Mouse (Mus musculus) retina, embryonic 14.5 days (tissue): Measurements from ENCODE around the gene Rflnb.

Experiments
- DNase-seq: peaks from one replicate; pipeline ENCODE4 v3.0.0-alpha.2; 2015; ENCODE audit warnings: low spot score

Gene Rflnb

GRCm38 (mm10) chr11:75990965-75991835, 36.4 kb downstream of the Rflnb start:
- no peak for DNase-seq

DNA sequence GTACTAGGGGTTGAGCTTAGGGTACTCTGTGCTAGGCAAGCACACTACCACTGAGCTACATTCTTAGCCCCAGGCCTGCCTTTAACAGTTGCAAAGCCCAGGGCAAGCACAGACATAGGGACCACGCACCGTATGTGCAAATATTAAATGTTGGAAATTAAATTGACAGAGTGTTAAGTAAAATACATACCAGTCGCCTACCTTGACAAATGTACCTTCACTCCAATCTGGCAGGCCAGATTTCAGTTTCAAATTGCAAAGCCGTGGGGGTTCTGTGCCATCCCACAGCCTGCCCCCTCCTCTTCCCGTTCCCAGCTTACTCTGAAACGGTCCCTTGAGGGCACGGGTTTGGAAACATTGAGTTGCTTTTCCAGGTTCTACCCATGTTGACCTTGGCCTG, 41.6 kb downstream of the Rflnb start:
- no peak for DNase-seq

DNA sequence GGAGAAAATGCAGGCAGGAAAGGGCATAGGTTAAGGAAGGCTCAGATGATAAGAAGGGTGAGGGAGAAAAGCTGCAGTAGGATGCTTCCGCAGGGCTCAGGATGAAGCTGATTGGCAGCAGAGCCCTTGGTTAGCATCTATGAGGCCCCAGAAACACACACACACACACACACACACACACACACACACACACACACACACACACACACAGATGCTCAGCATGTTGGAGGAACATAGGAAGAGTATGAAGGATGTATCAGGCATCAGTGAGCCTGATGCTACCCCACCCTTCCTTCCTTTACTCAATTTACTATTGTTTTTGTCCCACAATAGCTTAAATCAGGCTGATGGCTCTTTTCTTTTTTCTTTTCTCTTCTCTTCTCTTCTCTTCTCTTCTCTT, 43.0 kb downstream of the Rflnb start:
- no peak for DNase-seq

DNA sequence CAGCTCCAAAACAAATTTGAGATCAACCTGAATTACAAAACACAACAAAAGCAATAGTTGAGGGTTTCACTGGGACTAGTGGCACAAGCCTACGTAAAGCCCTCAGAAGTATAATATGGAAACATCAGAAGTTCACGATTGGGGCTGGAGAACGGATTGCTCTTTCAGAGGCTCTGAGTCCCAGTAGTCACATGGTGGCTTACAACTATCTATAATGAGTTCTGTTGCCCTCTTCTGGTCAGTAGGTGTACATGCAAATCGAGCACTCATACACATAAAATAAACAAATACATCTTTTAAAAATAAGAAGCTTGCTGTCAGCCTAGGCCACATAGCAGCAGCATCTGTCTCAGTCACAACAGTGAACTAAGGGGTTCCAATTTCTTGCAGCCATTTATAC, 44.4 kb downstream of the Rflnb start:
- DNase-seq = peak; percentile 48

DNA sequence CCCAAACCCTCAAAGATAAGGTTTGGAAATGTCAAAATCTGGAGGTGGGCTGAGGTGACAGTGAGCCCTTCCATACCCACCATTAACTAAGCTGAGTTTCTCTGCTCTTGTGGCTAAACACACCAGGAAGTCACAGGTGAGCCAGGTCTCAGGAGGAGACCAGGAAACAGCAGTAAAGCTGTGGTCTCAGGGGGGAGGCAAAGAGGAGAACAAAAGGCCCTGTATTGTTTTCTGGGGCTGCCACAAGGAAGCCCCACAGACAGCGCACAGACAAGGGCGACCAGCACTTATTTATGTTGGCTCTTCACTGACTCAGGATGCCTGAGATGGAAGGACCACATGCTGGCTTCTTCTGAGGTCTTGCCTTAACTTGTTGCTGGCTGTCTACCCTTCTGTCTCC, 47.2 kb downstream of the Rflnb start:
- no peak for DNase-seq

GRCm38 (mm10) chr11:75978051-75978450, 49.5 kb downstream of the Rflnb start:
- no peak for DNase-seq

- no peak for DNase-seq
These were observed 50.8 kb downstream of the Rflnb start for GRCm38 (mm10) chr11:75976748-75977147.

- no peak for DNase-seq
These were observed 53.6 kb downstream of the Rflnb start for GRCm38 (mm10) chr11:75973988-75974387.

DNA sequence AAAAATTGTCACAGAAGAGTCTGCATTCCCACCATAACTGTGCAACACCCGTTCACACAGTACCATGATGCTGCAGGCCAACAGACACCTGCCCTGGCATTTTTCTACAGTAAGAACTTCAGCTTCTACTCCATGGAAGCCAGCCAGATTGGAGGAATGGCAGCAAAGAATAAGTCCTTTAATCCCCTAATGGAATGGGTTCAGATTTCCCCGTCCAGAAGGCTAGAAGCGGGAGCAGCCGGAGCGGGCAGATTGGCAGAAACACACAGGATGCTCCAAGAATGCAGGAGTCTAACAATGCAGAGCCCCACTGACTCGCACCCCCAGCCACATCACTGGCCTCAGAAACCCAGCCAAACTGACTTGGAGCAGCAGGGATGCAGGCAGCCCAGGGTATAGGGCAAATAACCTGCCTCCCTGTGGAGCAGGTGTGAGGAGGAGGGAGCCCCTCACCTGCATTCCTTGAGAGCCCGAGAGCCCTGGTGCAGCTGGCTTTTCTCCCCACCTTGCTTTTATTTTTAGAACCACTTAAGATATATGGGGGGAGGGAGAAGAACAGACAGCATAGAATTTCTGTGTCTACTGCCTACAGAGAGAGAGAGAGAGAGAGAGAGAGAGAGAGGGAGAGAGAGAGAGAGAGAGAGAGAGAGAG, 54.5 kb downstream of the Rflnb start:
- no peak for DNase-seq

DNA sequence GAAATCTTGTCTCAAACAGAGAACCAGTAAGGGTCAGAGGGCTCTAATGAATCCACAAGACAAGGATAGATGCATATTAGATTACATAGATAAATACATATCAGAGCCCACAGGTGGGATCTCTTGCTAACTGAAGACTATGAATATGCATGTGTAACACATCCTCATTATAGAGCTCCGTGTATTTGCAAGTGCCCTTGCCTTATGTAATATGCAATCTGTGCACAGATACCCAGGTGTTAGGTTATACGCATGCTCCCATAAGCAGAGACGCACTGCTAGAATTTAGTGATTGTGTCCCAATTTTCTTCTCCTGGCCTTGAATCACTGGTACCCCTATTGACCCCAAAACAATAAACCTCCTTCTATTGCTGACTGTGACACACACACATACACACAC, 55.4 kb downstream of the Rflnb start:
- no peak for DNase-seq

DNA sequence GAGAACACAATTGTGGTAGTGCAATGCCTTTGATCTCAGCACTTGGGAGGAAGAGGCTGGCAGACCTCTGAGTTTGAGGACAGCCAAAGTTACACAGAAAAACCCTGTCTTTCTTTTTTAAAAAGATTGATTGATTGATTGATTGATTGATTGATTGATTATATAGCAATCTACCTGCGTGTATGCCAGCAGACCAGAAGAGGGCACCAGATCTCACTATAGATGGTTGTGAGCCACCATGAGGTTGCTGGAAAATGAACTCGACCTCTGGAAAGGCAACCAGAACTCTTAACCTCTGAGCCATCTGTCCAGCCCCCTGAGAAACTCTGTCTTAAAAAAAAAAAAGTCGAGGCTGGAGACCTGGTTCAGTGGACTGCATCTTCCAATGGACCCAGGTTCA, 57.0 kb downstream of the Rflnb start:
- DNase-seq = no peak
